Mouse (Mus musculus) ES-E14 (cell line): ENCODE measurements around the gene Trp63.

Experiments used
- MAFK ChIP-seq: IDR thresholded peaks from 2 replicates; pipeline ENCODE4 v1.6.1; 2014; ENCODE audit warnings: mild to moderate bottlenecking, low read depth, low read length, inconsistent platforms; ENCODE audit not compliant: insufficient read depth
- ZC3H11A ChIP-seq: IDR thresholded peaks from 2 replicates; pipeline ENCODE4 v1.6.1; 2012; ENCODE audit warnings: low read depth, mild to moderate bottlenecking, inconsistent platforms, low read length, borderline replicate concordance

DNA sequence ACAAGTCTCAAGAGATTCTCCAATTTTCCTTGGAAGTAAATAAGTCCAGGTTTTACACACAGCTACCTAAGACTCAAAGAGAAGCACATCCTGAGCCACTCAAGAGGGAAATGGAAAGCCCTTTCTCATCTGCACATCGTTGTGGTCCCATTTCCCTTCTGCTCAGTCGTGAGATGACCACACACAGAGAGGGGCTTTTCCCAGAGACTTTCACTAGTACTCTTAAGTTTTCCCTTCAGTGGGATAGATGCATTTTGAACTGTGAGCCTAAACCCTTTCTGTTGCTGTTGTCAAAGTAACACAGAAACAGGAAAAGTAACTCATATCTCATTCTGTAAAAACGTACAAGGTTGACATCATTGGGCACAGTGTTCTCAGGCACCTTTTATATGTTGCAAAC lies 20.4 kb upstream of the Trp63 start:
- TF ChIP-seq MAFK, result no peak
- TF ChIP-seq ZC3H11A, result no peak
